Mouse (Mus musculus) cerebellum, adult (tissue): ENCODE measurements at regions not wholly inside any gene's neighbourhood (a gene's known extent, or its start where the extent isn't known, plus 50 kb on each side); places are given as distances from the start of the nearest gene placed in this dataset.

Experiments used
- ATAC-seq: cut with Nextera tagmentation; 2 replicates; pipeline ENCODE4 v1.9.2; 2017; ENCODE audit warnings: mild to moderate bottlenecking, moderate library complexity, mixed read lengths; ENCODE audit not compliant: insufficient number of reproducible peaks, low FRiP score, low TSS enrichment

DNA sequence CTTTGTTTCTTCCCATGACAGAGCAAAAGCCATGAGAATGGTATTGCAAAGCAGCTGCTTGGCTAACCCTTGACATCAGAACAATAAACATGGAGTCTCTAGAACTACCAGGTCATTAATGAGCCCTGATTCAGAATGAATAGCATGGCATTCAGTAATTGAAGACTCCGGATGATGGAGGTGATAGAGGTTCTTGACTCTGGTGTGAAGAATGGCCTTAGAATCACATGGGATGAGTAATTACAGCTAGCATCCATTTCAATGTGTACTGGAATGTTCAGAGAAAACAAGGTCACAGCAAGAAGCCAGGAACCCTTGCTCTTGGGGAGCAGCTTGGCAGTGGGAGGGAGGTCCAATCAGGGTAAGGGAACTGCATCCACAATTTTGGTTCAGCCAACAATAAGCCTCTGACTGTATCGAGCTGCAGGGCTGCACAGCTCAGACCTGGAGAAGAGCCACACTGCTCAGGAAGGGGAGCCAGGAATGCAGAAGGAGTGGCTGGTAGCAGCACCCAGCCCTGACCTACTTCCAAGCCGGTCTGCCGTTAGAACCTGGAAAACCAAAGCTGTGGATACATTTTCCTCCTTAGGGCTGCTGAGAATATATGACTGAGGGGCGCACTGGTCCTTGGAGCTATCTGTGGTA lies 275.1 kb downstream of the Maf start:
- peak; percentile 95 for ATAC-seq

DNA sequence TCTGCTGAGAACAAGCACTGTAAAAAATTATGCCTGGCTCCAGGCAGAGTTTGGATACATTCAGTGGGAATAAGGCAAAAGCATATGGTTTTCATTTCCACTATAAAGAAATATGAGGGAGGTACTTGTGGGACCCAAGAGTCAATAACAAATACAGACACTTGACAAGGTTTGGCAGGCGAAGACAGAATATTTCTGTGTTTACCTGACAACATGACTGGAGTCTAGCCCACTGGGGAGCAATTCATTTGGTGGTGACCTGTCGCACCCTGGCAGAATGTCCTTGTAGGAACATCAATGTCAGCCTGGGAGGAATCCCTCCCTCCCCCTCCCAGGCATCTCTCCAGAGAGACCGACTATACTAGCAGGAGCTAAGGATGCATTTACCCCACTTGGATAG lies 276.8 kb downstream of the Maf start:
- no peak for ATAC-seq

DNA sequence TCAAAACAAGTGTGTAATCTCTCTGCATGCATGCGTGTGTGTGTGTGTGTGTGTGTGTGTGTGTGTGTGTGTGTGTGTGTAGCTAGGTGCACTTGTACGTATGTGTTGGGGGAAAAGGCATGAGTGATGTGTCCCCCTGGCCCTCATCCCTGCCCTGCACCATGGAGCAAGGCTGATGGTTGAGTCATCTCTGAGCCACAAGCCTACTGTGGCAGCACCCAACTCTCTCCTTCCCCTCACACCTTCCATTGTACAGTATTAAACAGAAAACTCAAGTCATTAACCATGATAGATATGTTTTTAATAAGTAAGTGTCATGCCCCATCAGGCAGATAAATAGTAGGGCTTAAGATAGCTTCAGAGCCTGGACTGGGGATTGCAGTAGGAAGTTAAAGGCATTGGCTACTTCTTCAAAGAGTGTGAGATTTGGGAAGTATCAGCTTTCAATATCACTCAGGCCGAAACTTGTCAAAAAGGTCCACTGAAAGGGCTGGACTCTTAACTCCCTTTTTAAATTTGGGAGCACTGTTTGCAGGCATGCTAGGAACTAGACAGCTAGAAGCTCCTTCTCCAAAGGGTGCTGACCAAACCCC lies 278.2 kb downstream of the Maf start:
- ATAC-seq = no peak

DNA sequence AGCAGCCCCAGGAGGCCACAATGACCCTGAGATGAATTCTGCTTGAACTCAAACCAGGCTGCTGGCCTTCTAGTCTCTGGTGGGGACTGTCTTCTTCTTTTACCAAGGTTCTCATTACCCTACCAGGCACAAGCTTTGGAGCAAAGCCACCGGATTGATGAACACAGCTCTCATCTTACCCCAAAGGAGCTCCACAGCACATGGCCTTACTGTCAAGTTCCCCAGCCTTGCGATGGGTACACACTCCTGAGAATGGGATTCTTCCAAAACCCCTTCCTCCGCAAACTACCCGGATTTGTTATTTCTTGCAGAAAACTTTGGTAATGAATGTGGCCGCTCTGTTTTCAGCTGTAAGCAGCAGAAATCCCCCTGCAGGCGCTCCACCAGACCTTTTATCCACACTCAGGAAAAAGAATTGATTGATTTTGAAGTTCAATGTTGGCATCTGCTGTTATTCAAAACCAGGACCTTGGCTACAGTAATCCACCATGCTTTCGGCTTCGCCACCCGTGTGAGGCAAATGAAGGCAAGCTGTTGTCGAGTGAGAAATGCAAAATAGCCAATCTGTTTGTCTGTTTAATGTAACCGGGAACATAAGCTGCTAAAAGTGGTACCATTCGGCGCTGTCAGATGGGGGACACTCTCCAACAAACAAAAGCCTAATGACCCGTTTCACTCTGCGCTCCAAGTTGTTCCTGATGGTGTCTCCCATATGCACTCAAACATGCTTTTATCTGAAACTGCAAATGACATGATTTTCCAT lies 278.9 kb downstream of the Maf start:
- ATAC-seq = no peak

DNA sequence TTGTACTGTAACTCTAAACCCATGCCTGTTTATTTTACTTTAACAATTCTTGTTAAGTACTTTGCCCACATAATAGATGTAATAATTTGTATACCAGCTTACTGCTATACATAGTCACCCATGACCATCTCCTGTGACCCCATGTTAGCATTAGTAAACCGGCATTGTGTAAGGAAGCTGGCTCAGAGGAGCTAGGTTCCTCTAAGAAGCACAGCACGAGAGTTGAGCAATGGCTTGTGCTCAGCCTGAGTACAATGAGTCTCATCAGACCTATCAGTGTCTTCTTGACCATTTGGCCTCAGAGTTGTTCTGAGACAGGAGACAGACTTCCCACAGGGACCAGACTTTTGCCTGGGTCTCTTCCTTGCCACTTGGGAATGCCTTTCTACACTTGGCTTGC lies 279.6 kb downstream of the Maf start:
- no peak for ATAC-seq

DNA sequence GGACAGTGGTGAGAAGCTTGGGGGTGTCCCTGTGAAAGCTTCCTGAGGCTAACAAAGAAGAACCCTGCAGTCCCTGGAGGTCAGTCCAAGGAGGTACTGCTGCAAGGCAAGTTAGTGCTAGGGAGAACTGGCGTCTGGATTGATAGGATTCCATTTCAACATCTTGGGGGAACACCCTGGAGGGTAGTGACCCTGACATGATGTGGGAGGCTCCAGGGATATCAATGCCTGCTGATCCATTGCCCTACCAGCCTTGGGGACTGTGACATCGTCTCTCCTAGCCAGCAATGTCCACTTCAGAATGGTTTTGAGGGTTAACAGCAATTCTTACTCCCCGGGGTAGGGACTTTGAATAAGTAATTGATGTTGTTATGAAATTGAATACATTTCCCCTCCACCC lies 280.1 kb downstream of the Maf start:
- no peak for ATAC-seq

DNA sequence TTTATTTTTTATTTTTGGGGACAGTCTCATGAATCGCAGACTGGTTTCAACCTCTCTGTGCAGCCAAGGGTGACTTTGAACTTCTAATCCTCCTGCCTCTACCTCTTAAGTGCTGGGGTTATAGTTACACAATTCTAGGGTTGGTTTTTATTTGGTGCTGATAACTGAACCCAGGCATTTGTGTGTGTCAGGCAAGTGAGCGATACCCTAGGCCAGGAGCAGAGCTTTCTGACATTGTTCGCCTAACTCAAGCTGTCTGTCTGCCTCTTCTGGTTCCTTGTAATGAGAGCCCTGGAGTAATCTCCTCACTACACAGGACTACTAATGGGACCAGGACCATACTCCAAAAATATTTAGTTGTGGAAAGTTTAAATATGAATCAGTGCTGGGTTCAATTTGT lies 281.1 kb downstream of the Maf start:
- ATAC-seq = no peak

DNA sequence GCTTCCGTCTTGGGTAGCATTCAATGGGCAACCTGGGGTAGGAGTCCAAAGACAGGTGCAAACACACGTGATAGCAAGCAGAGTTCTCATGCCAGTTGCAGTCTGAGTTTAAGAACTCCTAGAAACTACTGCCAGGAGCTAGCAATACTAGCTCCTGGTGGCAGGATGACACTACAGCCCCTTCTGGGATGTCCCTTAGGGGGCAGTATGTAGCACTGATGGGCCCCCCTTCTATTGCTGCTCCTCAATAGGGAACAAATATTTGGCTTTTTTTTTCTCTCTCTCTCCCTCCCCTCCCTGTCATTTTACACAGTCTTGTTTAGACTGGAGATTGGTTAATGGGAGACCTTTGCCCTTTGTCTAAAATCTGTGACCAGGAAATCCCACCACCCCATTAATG lies 282.2 kb downstream of the Maf start:
- no peak for ATAC-seq

DNA sequence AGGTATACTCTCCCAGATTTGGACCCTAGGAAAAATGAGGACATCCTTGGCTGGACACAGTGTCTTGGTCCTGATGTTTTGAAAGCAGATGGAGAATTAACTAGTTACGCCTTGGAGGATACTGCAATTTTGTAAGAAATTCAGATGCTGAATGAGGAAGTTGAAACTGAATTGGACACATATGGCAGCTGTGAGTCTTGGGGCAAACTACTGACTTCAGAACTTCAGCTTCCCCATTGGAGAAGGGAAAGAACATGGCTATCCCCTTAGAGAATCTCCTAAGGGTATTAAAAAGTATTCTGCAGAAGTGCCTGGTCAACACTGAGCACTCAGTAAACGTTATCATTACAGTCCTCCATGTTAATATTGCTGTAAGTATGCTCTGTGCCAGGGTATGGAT lies 283.9 kb downstream of the Maf start:
- ATAC-seq = no peak

DNA sequence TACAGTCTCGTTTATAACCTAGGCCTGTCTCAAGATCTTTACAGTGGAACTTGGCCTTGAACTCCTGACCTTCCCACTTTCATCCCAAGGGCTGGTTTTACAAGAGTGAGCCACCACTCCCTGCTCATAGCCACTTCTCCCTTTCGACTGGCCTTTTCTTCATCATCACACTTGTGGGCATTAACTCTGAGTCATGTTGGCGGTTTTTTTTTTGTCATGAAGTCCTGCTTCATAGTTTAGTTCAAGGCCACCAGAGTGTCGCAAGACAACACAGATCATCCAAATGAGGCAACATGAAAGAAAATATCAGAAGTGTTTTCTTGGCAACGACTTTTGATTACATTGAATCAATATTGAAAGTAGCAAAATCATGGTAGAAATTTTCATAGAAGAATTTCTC lies 284.5 kb downstream of the Maf start:
- no peak for ATAC-seq

DNA sequence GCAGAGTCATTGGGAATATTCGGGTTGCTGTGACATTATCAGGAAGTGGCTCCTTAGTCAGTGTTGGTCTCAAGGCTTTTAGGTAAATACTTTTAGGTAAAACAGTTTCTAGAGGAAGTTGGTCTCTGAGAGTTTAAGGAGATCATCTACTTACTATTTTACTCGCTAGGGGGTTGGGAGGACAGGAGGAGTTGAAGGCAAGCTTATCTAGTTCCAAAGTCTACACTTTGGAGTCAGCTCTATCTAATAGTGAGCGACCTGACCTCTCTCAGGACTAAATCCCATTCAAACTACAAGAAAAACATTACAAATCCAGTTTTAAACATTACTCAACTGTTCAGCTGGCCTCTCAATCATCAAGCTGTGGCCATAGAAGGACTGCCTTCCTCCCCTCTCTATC lies 287.1 kb downstream of the Maf start:
- no peak for ATAC-seq

DNA sequence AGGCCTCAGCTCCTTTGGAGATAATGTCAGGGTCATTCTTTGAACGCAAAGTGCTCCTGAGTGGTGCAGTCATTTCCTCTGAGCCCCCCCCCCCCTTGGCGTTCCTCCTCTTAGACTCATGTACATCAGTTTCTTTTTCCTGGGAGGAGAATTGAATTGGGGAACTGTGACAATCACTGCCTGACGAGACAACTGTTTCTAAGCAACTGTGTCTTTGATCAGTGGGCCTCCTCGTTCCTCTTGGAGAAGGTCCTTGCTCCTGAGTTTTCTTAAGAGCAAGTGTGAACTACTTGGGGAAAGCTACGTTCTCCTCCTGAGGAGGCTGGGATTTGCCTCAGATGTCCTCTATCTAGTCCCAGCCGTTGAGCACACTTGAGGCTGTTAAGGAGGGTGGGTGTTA lies 287.5 kb downstream of the Maf start:
- ATAC-seq = no peak

DNA sequence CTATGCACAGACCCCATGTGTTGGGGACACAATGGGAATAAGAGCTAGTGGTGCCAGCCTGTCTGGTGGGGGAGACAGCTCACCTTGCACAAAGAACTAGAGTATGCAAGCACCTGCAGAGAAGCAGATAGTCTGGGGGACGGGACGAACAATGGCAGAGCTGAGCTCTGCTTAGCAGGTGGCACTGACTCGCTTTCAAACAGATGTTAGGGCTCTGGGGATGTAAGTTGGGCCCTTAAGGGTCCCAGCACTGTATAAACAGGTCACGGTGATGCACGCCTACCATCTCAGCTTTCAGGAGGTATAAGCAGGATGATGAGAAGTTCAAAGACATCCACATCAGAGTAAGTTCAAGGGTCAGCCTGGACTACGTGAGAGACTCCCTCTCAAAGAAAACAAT lies 289.5 kb downstream of the Maf start:
- no peak for ATAC-seq

DNA sequence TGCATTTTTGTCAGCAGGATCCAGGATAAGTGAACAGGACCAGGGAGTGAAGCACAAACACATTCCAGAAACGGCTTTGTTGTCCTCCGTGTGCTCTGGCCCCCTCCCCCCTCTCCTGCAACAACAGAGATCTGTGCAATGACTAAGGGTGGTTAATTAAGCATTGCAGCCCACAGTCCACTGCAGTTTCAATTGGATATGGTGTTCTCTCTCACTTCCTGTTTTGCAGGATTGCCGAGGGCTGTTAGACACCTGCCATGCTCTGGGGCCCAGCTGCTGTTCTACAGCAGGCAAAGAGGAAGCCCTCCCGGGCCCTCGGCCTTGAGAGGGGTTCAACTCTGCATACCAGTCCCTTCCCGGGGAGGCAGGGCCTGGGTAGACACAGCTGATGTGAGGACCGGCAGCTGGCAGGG lies 293.5 kb downstream of the Maf start:
- ATAC-seq = no peak

DNA sequence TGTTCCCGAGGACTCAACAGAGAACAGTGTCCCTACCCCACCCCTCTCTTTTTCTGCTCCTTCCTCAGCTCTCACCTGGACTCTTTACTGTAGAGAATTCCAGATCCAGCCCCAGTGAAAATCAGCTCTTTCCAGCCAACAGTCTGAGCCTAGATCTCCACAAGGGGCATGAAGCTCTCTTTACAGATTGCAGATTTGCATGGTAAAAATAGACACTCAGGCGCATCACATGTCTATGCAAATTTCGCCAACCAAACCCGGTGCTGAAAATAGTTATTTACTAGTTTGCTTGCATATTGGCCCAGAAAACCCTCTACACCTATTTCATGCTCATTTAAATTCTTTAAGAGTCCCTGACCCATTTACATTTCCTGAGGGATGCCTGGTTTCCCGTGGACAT lies 295.8 kb downstream of the Maf start:
- 0 out of 2 replicates have a peak, but pooled peaks have one; percentile 64 for ATAC-seq

DNA sequence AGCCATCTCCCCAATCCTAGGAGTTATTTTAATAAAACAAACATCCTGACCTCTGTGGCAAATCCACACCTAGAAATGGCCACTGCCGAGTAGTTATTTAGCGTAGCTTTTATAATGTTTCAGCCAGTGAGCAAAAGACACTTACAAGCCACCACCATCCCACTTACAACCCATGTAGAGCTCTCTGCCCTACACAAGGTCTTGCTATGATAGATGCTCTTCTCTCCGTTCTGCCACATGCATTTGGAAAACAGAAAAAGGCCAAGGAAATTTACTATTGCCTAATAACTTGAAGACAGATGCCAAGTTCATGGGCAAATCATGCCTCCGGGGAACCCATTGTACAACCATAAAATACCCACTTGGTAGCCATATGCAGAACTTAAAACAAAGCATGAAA lies 296.5 kb downstream of the Maf start:
- no peak for ATAC-seq

DNA sequence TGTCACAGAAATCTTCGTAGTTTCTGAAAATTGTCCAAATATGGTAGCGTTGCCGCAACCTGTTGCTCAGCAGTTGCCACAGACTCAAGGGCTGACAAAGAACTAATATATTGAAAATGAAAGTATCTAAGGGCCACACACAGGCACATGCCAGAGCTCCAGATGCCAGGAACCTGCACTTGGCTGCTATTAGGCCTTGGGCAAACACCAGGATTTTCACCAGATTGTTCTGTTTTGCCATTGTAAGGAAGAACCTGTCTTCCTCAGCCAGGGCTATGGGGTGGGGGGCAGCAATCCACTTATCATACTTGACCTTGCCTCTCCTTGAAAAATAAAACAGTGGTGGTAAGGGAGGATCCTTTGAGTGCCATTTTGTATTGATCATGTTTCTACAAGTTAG lies 297.4 kb downstream of the Maf start:
- ATAC-seq = no peak

DNA sequence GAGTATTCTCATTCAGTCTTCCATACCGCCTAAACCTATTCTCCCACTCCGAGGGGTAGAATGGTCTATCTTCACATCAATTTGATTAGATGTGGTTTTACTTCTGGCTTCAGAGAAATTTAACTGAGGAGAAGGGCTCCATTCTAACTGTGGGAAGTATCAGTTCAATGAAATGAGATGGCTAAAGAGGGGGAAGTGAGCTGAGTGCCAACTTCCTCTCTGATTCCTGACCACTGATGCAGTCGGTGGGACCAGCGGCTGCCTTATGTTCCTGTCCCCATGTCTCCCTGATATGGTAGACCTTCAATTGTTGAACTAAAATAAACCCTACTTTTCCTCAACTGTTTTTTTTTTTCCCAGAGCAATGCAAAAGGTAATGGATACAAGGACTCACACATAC lies 300.1 kb downstream of the Maf start:
- ATAC-seq = no peak

DNA sequence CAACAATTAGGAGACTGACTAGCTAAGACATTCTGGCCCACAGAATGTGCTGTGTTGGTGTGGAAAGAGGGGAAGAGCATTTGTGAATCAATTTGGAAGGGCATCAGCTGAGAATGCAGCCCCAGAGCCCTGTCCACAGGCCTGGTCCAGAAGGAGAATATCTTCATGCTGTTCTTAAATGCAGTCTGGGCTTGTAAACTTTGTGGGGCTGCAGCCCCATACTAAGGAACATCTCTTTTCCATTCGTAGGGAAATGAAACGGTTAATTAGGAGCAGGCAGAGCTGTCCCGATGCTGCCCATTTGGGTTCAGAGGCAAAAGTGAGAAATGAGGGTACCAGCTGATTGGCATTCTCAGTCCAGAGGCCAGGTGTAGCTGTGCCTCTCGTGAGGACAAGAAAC lies 304.0 kb downstream of the Maf start:
- no peak for ATAC-seq

DNA sequence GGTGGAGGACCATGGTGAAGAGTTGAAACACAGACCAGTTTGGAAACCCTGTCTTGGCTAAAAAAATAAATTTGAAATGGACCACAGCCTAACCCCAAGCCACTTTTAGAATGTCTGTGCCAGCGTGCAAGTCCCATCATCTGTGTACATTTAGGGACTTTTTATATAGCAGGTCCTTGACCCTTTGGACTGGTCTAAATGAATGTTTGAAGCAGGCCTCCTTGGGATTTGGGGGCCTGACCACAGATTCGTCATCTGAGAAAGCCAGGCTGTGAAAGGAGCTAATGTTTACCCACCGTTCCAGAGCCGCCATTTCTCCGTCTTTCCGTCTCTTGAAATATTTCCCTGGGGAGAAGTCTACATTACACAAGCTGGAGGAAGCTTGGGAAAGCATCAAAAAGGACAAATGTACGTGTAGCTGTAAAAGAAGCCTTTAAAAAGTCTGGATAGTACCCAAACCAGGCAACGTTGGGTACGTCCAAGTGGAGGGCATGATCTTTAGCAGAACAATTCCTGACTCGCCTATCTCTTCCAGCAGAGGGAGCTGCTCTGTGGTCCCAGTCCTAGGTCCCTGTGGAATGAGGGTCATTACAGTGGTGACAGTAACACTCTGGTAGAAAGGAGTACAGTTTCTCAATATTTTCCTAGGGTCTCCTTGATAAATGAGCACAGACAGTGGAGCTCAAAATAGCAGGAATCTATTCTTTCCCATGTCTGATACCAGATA lies 305.0 kb downstream of the Maf start:
- ATAC-seq = no peak
